Mouse (Mus musculus): ENCODE measurements around the gene Stard3. TPM values are rescaled to one million over a fixed set of nuclear protein-coding genes. Genes with fewer than 3 reads are reported as not detected.
A peak's percentile ranks its signal among the peaks of the same experiment; 100 is the strongest.

The Stard3 gene
- total and polyA plus RNA-seq, 3 experiments: 31.7 to 39.6 (median 33.9) TPM

DNA sequence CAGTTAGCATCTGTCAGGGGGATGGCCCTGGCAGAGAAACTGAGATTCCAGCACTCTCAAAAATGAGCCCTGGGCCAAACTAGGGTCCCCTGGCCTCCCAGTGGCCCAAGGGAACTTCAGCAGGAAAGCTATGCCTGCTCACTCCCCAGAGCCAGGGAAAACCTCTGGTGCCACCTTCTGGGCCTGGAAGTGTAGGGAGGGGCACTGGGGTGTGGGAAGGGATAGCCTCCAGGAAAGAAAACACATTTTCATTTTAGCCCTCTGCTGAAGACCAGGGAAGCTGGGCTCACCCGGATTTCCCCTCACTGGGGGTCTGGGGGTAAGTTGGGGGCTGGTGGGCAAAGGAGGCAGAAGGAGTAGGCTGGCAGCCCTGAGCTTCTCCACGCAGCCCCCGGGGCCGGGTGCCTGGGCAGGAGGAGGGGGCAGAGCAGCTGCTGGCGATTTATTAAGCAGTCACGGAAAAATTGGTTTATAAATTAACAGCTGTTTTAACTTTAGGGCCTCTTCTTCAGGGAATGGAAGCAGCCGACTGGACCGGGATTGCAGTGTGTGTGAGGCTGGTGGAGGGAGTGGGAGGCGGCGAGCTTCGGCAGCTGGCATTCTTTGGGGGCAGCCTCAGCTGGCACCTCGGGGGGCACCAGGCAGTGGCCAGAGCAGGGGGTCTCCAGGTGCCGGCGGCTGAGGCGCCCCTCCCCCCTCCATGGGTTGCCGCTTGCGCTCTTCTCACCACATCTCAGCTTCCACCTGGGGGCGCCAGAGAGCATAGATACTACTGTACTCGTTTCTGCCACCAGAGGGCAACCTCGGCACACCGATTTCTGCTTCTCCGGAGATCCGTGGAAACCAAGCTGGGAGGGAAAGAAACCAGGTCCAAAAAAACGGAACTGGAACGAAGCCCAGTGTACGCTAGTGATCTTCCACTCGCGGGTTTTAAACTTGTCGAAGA lies 15.9 kb upstream of the Stard3 start:
- no peak overlapping the region for H3K9ac ChIP-seq (ENCODE audit: insufficient read depth, low read depth)
- DNase-seq (ENCODE audit: extremely low read depth): peak; percentile 92
- H3K79me2 ChIP-seq (replicated peaks; ENCODE audit: control insufficient read depth, extremely low read depth, insufficient read depth, poor library complexity, severe bottlenecking): no peaks in the 10 kb centered on the region
- peak overlapping the region in 1 of 3 experiments; percentile 27 for H3K4me3 ChIP-seq (replicated peaks in 1 of 3; ENCODE audit: low read depth in 2 of 3, low read length in 2 of 3, poor library complexity in 1 of 3)
- dilution Hi-C loops (cut with MboI; ENCODE audit: extremely low pct_ligation_motif_present, extremely low pct_unique_long_range_greater_than_20kb, low sequenced_read_pairs) (no loop called here), in situ Hi-C loops (cut with MboI; ENCODE audit: low pct_ligation_motif_present, low pct_unique_long_range_greater_than_20kb, low sequenced_read_pairs) (loop anchor here (5.0 to 25.0 kb wide), 2 partner anchors 75 to 295 kb away; partner anchors contain the start of genes Gm12355, Gsdma2 and Gsdma3)
- peak overlapping the region; percentile 26 for H3K4me2 ChIP-seq (ENCODE audit: insufficient read depth, low read depth, poor library complexity, severe bottlenecking)
- no peaks in the 10 kb centered on the region for H3K9me3 ChIP-seq (replicated peaks; ENCODE audit: low read length)
- peaks cover 68% of the 10 kb centered on the region for H3K27me3 ChIP-seq (replicated peaks)
- H3K27ac ChIP-seq (ENCODE audit: insufficient read depth, low read depth): no peak overlapping the region
- peaks cover 14 to 39% of the 10 kb centered on the region in 2 experiments for H3K4me1 ChIP-seq (ENCODE audit: control insufficient read depth in 1 of 2, insufficient read depth in 2 of 2)
- H3K36me3 ChIP-seq (replicated peaks in 1 of 2; ENCODE audit: control insufficient read depth in 1 of 2, insufficient read depth in 1 of 2, low read length in 1 of 2): no peaks in the 10 kb centered on the region
- TF ChIP-seq ZKSCAN1 (IDR thresholded peaks at IDR 0.05; ENCODE audit: borderline replicate concordance, low read depth, low read length) (no peak), MYC (IDR thresholded peaks at IDR 0.05; ENCODE audit: low read depth, low read length) (peak; percentile 62; the same call in 1 of the 2 replicates), ZMIZ1 (IDR thresholded peaks at IDR 0.05; ENCODE audit: low read depth, low read length) (no peak), USF2 (conservative IDR thresholded peaks at IDR 0.05; ENCODE audit: low read depth, low read length) (no peak), GABPA (IDR thresholded peaks at IDR 0.05; ENCODE audit: insufficient replicate concordance, low read depth, low read length) (no peak), SIN3A (IDR thresholded peaks at IDR 0.05; ENCODE audit: low read length) (peak; percentile 67; the same call in 1 of the 2 replicates), HCFC1 (IDR thresholded peaks at IDR 0.05; ENCODE audit: low read depth, low read length) (peak; percentile 59), PAX5 (IDR thresholded peaks at IDR 0.05; ENCODE audit: low read length) (no peak), MEF2A (IDR thresholded peaks at IDR 0.05; ENCODE audit: borderline replicate concordance, low read depth, low read length) (peak; percentile 79), TBP (conservative IDR thresholded peaks at IDR 0.05; ENCODE audit: low read depth, low read length) (no peak), CHD1 (IDR thresholded peaks at IDR 0.05; ENCODE audit: low read depth, low read length) (no peak), MAFK (IDR thresholded peaks at IDR 0.05; ENCODE audit: insufficient replicate concordance, low read length) (0 out of 2 replicates have a peak, but pooled peaks have one; percentile 16), ETS1 (conservative IDR thresholded peaks at IDR 0.05; ENCODE audit: low read depth, low read length) (0 out of 2 replicates have a peak, but pooled peaks have one; percentile 21), MXI1 (IDR thresholded peaks at IDR 0.05; ENCODE audit: low read depth, low read length) (peak; percentile 29; the same call in 1 of the 2 replicates), CHD2 (IDR thresholded peaks at IDR 0.05; ENCODE audit: low read length) (peak; percentile 96), EP300 (IDR thresholded peaks at IDR 0.05; ENCODE audit: low read length) (peak; percentile 65), NELFE (IDR thresholded peaks at IDR 0.05; ENCODE audit: low read depth, low read length) (peak; percentile 97; the same call in 1 of the 2 replicates), POLR2AphosphoS2 (IDR thresholded peaks at IDR 0.05; ENCODE audit: low read depth, low read length) (no peak), MAX (IDR thresholded peaks at IDR 0.05; ENCODE audit: low read length) (peak; percentile 56; the same call in 1 of the 2 replicates), IRF4 (IDR thresholded peaks at IDR 0.05; ENCODE audit: low read depth, low read length) (peak; percentile 90), ZC3H11A (IDR thresholded peaks at IDR 0.05; ENCODE audit: low read depth, low read length) (peak; percentile 76), BHLHE40 (IDR thresholded peaks at IDR 0.05; ENCODE audit: low read depth, low read length) (peak; percentile 73), TCF12 (IDR thresholded peaks at IDR 0.05; ENCODE audit: low read depth, low read length) (peak; percentile 87), RAD21 (IDR thresholded peaks at IDR 0.05; ENCODE audit: low read depth, low read length) (peak; percentile 98), SMC3 (IDR thresholded peaks at IDR 0.05; ENCODE audit: low read depth, low read length) (peak; percentile 98), POLR2A (IDR thresholded peaks at IDR 0.05; ENCODE audit: low read depth, low read length) (peak; percentile 46), NRF1 (IDR thresholded peaks at IDR 0.05; ENCODE audit: low read depth, low read length) (peak; percentile 60), JUN (IDR thresholded peaks at IDR 0.05; ENCODE audit: insufficient read depth, low read depth, low read length) (peak; percentile 5; the same call in 1 of the 2 replicates), ELF1 (IDR thresholded peaks at IDR 0.05; ENCODE audit: low read depth, low read length) (peak; percentile 66), UBTF (IDR thresholded peaks at IDR 0.05; ENCODE audit: low read depth, low read length) (0 out of 2 replicates have a peak, but pooled peaks have one; percentile 35), E2F4 (IDR thresholded peaks at IDR 0.05; ENCODE audit: insufficient replicate concordance, low read depth, low read length) (peak; percentile 75; the same call in 1 of the 2 replicates), JUND (conservative IDR thresholded peaks at IDR 0.05; ENCODE audit: low read depth, low read length) (no peak), ZNF384 (IDR thresholded peaks at IDR 0.05; ENCODE audit: low read depth, low read length) (peak; percentile 74), CTCF (conservative IDR thresholded peaks at IDR 0.05 in 1 of 2, IDR thresholded peaks at IDR 0.05 in 1 of 2; ENCODE audit: low read depth in 2 of 2, low read length in 2 of 2) (peak; percentile 91 to 100), MAZ (IDR thresholded peaks at IDR 0.05; ENCODE audit: low read depth, low read length) (peak; percentile 95), KAT2A (IDR thresholded peaks at IDR 0.05; ENCODE audit: insufficient replicate concordance, low read length) (0 out of 2 replicates have a peak, but pooled peaks have one; percentile 61), RCOR1 (conservative IDR thresholded peaks at IDR 0.05; ENCODE audit: low read depth, low read length) (peak; percentile 60; the same call in 1 of the 2 replicates)

Data from CH12.LX (cell line).